Mouse (Mus musculus): Measurements from ENCODE around the gene Kdm7a.

GRCm38 (mm10) chr6:39242718-39243471 lies 36.3 kb upstream of the Kdm7a start:
- TF ChIP-seq CTCF (IDR thresholded peaks at IDR 0.05; ENCODE audit: extremely low read depth, insufficient read length, insufficient replicate concordance, low read depth, low read length) = no peak
- TF ChIP-seq POLR2A (IDR thresholded peaks at IDR 0.05; ENCODE audit: low read depth, low read length) = no peak
